Mouse (Mus musculus): ENCODE data around the gene Spocd1.

Gene Spocd1

GRCm38 (mm10) chr4:130002157-130002556 is 73.1 kb downstream of the Spocd1 start:
- DNase-seq (ENCODE audit: low read depth, low spot score): no peak

- no peak for DNase-seq (ENCODE audit: low read depth, low spot score)
Measured at GRCm38 (mm10) chr4:130005593-130005992, 76.5 kb downstream of the Spocd1 start.

DNA sequence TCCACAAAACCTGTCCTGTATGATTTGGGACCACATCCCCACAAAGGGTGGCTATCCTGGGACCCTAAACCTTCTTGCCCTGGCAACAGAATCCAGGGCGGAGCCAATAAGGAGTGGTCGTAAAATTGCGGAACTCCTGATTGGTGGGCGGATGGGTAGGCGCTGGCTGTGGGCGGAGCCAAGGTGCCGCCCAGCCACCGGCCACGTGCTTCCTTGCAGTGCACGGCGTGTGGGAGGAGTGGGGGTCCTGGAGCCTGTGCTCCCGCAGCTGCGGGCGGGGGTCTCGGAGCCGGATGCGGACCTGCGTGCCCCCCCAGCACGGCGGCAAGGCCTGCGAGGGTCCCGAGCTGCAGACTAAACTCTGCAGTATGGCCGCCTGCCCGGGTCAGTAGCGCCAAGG is 77.5 kb downstream of the Spocd1 start:
- DNase-seq (ENCODE audit: low read depth, low spot score): no peak
